Mouse (Mus musculus) forebrain, embryonic 11.5 days (tissue): ENCODE measurements around the gene Ccdc65. TPM values are rescaled to one million over a fixed set of nuclear protein-coding genes. Genes with fewer than 3 reads are reported as not detected.
A peak's percentile ranks its signal among the peaks of the same experiment; 100 is the strongest.

Experiments
- ATAC-seq: fragments of 200-750 bp; cut with Nextera tagmentation; replicated peaks from 2 replicates; pipeline ENCODE4 v1.8.0; 2017; ENCODE audit warnings: moderate TSS enrichment; ENCODE audit not compliant: low FRiP score
- DNase-seq: peaks from one replicate; pipeline ENCODE4 v3.0.0-alpha.2; 2017; ENCODE audit warnings: low spot score
- H3K27ac ChIP-seq: fragments of 300-500 bp; sonication (generic); 2 replicates; pipeline ENCODE4 v1.5.1; 2014; ENCODE audit warnings: low read depth, low read length
- H3K27me3 ChIP-seq: fragments of 300-500 bp; sonication (generic); 2 replicates; pipeline ENCODE4 v1.6.1; 2014; ENCODE audit warnings: mild to moderate bottlenecking, low read length, mixed read lengths; ENCODE audit not compliant: control insufficient read depth, insufficient read depth
- H3K36me3 ChIP-seq: fragments of 300-500 bp; sonication (generic); 2 replicates; pipeline ENCODE4 v1.6.1; 2014; ENCODE audit warnings: mild to moderate bottlenecking, low read length, moderate library complexity, mixed read lengths; ENCODE audit not compliant: control insufficient read depth, insufficient read depth
- H3K4me1 ChIP-seq: fragments of 300-500 bp; sonication (generic); replicated peaks from 2 replicates; pipeline ENCODE4 v1.6.1; 2014; ENCODE audit warnings: low read length, mixed read lengths; ENCODE audit not compliant: control insufficient read depth, insufficient read depth
- H3K4me2 ChIP-seq: fragments of 300-500 bp; sonication (generic); 2 replicates; pipeline ENCODE4 v1.6.1; 2014; ENCODE audit warnings: low read depth, mild to moderate bottlenecking, low read length, moderate library complexity, mixed read lengths; ENCODE audit not compliant: severe bottlenecking
- H3K4me3 ChIP-seq: fragments of 300-500 bp; sonication (generic); 2 replicates; pipeline ENCODE4 v1.5.1; 2014; ENCODE audit warnings: low read depth, low read length
- H3K9ac ChIP-seq: fragments of 300-500 bp; sonication (generic); 2 replicates; pipeline ENCODE4 v1.6.1; 2014; ENCODE audit warnings: low read length
- H3K9me3 ChIP-seq: fragments of 300-500 bp; sonication (generic); 2 replicates; pipeline ENCODE4 v1.6.1; 2016; ENCODE audit warnings: low read length, mixed read lengths; ENCODE audit not compliant: control insufficient read depth
- WGBS: fragments of 180-500 bp; shearing (Covaris S2); extraction: QIAGEN DNeasy Blood & Tissue Kit; methylation state at CpG from one replicate; pipeline ENCODE4 v1.1.7; 2014; 5-methylcytosine and 5-hydroxymethylcytosine counted together
- polyA plus RNA-seq: library from polyadenylated mRNA; unstranded; fragments of >200 nt; fragmentation: Nextera tagmentation; extraction: Ambion mirVana; gene quantifications from 2 replicates; pipeline ENCODE4 v1.2.1, GENCODE M21; 2014

Ccdc65 gene
- polyA plus RNA-seq, result 0.92 and 1.3 TPM in 2 replicates

- no peaks in the 10 kb centered on the region for H3K4me1 ChIP-seq
- H3K36me3 ChIP-seq, result no peaks in the 10 kb centered on the region
- 17% methylated on average over 16 of the region's 16 CpGs for WGBS
- H3K27me3 ChIP-seq, result no peaks in the 10 kb centered on the region; the same call in 1 of the 2 replicates
- H3K4me3 ChIP-seq, result peak within 1 kb of the TSS; percentile 18; the same call in 1 of the 2 replicates
- H3K9me3 ChIP-seq, result no peaks in the 10 kb centered on the region
- H3K9ac ChIP-seq, result no peak within 1 kb of the TSS
- no peak within 1 kb of the TSS for H3K27ac ChIP-seq
- H3K4me2 ChIP-seq, result peak within 1 kb of the TSS; percentile 42; the same call in 1 of the 2 replicates
- peak; percentile 82 for DNase-seq
- ATAC-seq, result no peak
Observed at GRCm38 (mm10) chr15:98707766-98708372, at the start of gene Ccdc65. TSS of gene Ccdc65 (plus strand) at chr15:98708207.

- Histone ChIP-seq H3K27me3 (no peaks in the 10 kb centered on the region), H3K4me1 (no peaks in the 10 kb centered on the region), H3K36me3 (peaks cover 14% of the 10 kb centered on the region), H3K4me3 (peak overlapping the region; percentile 85), H3K27ac (peak overlapping the region; percentile 79), H3K9ac (peak overlapping the region; percentile 96), H3K9me3 (no peaks in the 10 kb centered on the region), H3K4me2 (peak overlapping the region; percentile 54)
- ATAC-seq (no peak), DNase-seq (no peak)
- 1% methylated on average over 14 of the region's 14 CpGs for WGBS
Observed at GRCm38 (mm10) chr15:98662198-98662566, 45.8 kb upstream of the Ccdc65 start.

GRCm38 (mm10) chr15:98662567-98663545, 45.2 kb upstream of the Ccdc65 start, which contains the start of gene Ddx23:
TSS of gene Ddx23 (minus strand) at chr15:98662894.
- DNase-seq, result peak; percentile 97
- H3K4me3 ChIP-seq, result peak within 1 kb of the TSS; percentile 85
- no peaks in the 10 kb centered on the region for H3K4me1 ChIP-seq
- no peaks in the 10 kb centered on the region for H3K9me3 ChIP-seq
- H3K9ac ChIP-seq, result peak within 1 kb of the TSS; percentile 96
- peak; percentile 96 for ATAC-seq
- peaks cover 7% of the 10 kb centered on the region for H3K36me3 ChIP-seq
- 3% methylated on average over 47 of the region's 48 CpGs for WGBS
- no peaks in the 10 kb centered on the region for H3K27me3 ChIP-seq
- H3K27ac ChIP-seq, result peak within 1 kb of the TSS; percentile 79
- H3K4me2 ChIP-seq, result peak within 1 kb of the TSS; percentile 54

- Histone ChIP-seq H3K4me1 (no peaks in the 10 kb centered on the region), H3K4me2 (no peak overlapping the region), H3K27me3 (no peaks in the 10 kb centered on the region), H3K9me3 (no peaks in the 10 kb centered on the region), H3K9ac (no peak overlapping the region), H3K4me3 (no peak overlapping the region), H3K36me3 (no peaks in the 10 kb centered on the region), H3K27ac (no peak overlapping the region)
- ATAC-seq, result no peak
- WGBS, result 83% methylated on average over 11 of the region's 11 CpGs
- no peak for DNase-seq
Observed at GRCm38 (mm10) chr15:98664042-98664907, 43.7 kb upstream of the Ccdc65 start.

- no peak overlapping the region for H3K27ac ChIP-seq
- H3K36me3 ChIP-seq, result no peaks in the 10 kb centered on the region
- no peak for ATAC-seq
- H3K9me3 ChIP-seq, result no peaks in the 10 kb centered on the region
- H3K4me2 ChIP-seq, result no peak overlapping the region
- H3K9ac ChIP-seq, result no peak overlapping the region
- WGBS, result 86% methylated on average over 4 of the region's 4 CpGs
- H3K27me3 ChIP-seq, result peaks cover 21% of the 10 kb centered on the region
- peaks cover 25% of the 10 kb centered on the region for H3K4me1 ChIP-seq
- no peak for DNase-seq
- H3K4me3 ChIP-seq, result no peak overlapping the region
Observed at GRCm38 (mm10) chr15:98672592-98672991, 35.4 kb upstream of the Ccdc65 start.

- DNase-seq, result no peak
- no peak for ATAC-seq
- H3K27me3 ChIP-seq, result peaks cover 22% of the 10 kb centered on the region
- no peaks in the 10 kb centered on the region for H3K9me3 ChIP-seq
- H3K36me3 ChIP-seq, result no peaks in the 10 kb centered on the region
- H3K4me1 ChIP-seq, result peaks cover 25% of the 10 kb centered on the region
- no peak overlapping the region for H3K4me3 ChIP-seq
- no peak overlapping the region for H3K4me2 ChIP-seq
- 82% methylated on average over 7 of the region's 7 CpGs for WGBS
- H3K27ac ChIP-seq, result no peak overlapping the region
- H3K9ac ChIP-seq, result no peak overlapping the region; the same call in 1 of the 2 replicates
Observed at GRCm38 (mm10) chr15:98673732-98674131, 34.3 kb upstream of the Ccdc65 start.

GRCm38 (mm10) chr15:98674284-98674993, 33.6 kb upstream of the Ccdc65 start:
- ATAC-seq (peak; percentile 63), DNase-seq (peak; percentile 64)
- Histone ChIP-seq H3K36me3 (no peaks in the 10 kb centered on the region), H3K27ac (no peak overlapping the region), H3K9me3 (no peaks in the 10 kb centered on the region), H3K4me2 (peak overlapping the region; percentile 88), H3K9ac (peak overlapping the region; percentile 35), H3K4me3 (peak overlapping the region; percentile 10; the same call in 1 of the 2 replicates), H3K27me3 (peaks cover 22% of the 10 kb centered on the region), H3K4me1 (peaks cover 25% of the 10 kb centered on the region)
- 31% methylated on average over 7 of the region's 7 CpGs for WGBS
